Mouse (Mus musculus) heart, postnatal 36 days (tissue): ENCODE measurements around the gene Ankrd44. TPM values are rescaled to one million over a fixed set of nuclear protein-coding genes. Genes with fewer than 3 reads are reported as not detected.

Experiments used
- DNase-seq, 2 experiments: peaks; one replicate each; pipeline ENCODE4 v3.0.0; 2021 to 2022
- intact Hi-C: fragments of 180-260 bp; cut with DNase I; formaldehyde crosslinking; loops from one replicate; pipeline ENCODE4 v1.15.1; 2025
- total RNA-seq, 2 experiments: library from RNA; stranded (reverse); gene quantifications; 2 replicates each; pipeline ENCODE4 v1.2.3; 2021

Gene Ankrd44
- total RNA-seq, 2 experiments from 2014 or later = 13.2 to 15.7 TPM

DNA sequence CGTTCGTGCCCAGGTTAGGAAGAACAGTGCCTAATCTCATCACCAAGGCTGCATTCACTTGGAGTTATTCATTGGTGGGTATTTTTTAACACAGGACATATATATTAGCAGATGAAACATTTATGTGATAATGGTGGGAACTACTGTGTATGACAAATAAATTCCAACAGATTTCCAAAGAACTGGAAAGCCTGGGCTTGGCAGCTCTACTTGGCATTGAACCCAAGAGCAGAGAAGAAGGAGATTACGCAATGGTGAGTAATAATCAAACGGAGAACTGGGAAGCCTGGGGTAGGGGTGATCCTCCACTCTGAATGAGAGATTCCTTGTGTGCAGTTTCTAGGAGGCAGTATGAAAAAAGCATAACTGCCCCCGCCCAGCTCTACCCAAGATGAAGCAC, 196.9 kb downstream of the Ankrd44 start:
- intact Hi-C loops = no loop called here
- peak; percentile 42 to 52 for DNase-seq

DNA sequence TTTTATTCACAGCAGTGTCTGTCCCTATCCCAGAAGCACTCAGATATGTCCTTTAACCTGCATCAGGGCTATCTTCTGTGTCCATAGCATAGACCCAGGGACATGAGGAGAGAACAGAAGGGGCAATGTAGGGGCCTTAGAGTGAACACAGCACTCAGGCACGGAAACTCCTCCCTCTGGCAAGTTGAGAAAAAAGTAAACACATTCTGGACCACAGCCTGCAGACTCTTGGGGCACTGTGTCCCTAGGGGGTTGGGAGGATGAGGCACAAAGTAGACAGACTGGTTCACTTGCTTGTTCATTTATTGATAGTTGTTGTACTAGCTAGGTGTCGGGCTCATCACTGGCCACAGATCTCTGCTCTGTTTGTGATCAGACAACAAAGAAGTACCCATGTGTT, 199.6 kb downstream of the Ankrd44 start:
- intact Hi-C loops = no loop called here
- no peak for DNase-seq

DNA sequence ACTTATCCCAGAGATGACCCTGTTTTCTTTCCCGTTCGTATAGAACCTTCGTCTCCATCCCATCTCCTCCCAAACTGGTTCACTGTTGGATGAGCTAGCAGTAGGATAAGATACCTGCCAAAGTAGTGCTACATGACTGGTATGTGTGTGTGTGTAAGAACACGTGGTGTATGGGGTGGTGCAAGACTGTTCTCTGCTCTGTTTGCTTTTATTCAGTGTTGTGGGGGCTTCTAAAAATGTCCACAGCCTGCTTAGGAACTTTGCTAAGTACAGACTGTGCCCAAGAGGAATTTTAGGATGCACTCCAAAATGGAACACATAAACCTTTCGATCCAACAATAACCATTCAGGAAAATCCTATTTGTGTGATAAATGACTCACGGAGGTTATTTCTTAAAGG, 209.3 kb downstream of the Ankrd44 start:
- DNase-seq = no peak
- intact Hi-C loops = no loop called here

DNA sequence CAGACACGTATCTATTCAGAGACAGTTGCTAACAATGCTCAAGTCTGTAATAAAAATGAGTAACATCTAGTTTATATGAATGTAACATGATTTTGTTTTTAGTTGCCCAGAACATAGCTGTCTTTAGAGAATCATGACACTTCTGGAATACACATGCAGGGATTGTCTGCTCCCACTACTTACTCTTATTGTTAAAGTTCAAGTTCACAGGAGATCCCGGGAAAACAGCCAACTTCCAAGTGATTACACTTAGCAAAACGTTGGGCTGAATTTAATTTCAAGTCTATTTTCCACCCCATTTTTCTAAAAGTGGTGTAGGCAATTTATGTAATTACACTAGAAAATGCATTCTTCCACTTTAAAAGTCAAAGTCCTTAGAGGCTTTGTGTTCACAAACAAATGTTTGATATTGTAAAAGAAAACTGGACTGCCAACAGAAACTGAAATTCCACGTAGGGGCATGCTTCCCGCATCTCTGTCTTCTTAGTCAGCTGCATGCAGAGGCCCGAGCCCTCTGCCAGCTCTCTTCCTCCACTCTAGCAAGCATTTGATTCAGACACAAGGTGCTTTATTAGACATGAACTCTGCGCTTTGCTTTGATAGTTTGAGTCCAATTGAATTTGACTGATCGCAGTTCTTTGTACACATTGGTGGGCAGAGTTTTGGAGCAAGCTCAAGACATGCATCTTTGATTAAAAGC, 211.0 kb downstream of the Ankrd44 start:
- DNase-seq = no peak
- intact Hi-C loops = no loop called here

DNA sequence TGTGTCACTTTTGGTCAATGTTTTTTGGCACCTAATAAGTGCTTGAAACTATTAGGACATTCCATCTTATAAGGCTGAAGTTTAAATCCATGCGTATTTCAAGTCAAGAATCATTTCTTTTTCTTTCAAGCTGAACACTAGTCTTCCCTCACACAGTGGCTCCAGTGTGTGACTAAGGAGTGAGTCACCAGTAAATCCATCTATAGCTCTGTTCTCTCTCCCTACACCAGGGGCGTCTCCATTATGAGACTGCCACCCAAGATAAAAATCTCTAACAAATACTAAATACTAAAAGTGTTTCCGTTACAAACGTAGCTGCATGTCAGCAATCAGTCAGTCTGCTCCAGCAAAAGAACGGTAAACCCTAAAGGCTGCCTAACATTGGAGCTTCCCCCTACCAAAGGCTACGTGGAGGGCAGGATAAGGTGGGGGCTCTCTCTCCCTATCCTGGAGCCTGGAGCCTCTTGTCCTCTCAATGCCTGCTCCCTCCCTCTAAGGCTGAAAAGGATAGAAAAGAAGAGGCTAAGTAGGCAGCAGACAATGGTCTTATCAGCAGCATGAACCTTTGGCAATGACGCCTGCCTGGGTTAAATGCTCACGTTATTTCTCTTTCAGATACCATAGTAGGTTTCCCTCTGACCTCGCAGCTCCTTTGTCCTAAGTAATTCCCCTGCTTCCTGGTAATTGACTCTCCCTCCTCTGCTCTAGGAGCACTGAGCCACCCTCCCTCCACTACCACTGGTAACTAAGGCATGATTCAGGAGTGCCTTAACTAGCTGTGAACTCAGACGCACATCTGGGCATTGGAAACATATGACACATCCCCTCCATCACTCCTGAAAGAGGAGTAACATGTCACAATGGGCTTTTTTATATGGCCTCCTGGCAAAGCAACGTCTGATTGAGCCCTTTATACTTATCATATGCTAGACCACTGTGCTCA, 212.7 kb downstream of the Ankrd44 start:
- intact Hi-C loops = no loop called here
- no peak for DNase-seq

DNA sequence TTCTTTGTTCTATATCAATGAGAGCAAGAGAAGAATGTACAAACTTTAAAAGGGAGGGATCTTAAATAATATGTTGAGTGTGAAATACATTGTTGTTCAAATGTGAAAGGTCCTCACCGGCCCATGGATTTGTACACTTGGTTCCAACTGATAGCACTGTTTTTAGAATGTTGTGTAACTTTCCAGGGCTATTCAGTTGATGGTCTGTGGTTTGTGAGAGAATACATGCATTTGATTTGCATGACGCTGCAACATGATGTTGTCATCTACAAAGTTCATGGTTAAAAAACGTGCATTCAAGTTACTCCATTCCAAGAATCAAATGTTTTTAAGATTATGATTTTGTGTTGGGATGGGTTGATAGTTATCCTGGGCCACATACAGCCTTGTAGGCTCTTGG, 214.6 kb downstream of the Ankrd44 start:
- no peak for DNase-seq
- intact Hi-C loops = no loop called here

DNA sequence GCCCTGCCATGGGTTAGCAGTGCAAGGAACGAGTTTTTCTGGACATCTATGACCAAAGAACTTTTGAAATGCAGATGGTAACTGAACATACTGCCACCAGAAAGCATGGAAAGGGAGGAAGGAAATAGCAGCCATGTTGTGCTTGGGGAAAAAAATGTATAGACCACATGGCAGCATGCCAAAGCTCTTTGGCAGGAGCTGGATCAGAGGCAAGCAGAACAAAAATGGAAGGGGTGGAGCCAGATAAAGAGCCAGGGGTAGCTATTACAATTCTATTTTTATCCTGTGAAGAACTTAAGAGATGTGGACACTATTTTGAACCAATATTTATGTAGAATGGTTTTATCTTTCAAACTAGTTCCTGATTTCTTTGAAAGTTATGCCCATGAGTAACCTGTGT, 215.6 kb downstream of the Ankrd44 start:
- DNase-seq = no peak
- intact Hi-C loops = no loop called here

DNA sequence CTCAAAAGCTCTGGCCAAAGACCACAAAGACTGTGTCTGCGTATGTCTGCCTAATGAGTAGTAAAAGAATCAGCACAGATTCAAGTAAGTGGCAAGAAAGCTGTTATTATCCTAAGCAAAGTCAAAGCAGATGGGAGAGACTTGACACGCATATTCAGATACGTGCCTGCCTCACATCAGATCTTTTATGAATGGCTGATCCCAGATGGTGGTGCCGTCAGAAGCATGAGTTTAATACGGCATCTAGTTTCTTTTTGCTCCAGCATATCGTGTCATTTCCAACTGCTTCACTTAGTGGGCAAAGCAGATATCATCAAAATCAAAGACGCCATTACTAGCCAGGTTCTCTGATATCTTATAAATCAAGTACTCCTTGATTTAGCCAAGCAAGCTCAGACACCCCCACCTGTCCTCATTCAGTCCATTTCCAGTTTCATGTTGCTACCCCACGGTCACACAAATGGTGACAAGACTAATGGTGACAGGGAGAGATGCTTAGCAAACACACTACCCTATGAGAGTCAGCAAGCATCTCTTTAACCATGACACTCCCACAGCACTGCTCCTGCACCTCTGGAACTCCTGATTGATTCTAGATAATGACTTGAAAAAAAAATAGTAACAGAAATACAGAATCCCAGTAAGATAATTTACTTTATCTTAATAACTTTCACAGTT, 218.2 kb downstream of the Ankrd44 start:
- intact Hi-C loops = no loop called here
- no peak for DNase-seq

DNA sequence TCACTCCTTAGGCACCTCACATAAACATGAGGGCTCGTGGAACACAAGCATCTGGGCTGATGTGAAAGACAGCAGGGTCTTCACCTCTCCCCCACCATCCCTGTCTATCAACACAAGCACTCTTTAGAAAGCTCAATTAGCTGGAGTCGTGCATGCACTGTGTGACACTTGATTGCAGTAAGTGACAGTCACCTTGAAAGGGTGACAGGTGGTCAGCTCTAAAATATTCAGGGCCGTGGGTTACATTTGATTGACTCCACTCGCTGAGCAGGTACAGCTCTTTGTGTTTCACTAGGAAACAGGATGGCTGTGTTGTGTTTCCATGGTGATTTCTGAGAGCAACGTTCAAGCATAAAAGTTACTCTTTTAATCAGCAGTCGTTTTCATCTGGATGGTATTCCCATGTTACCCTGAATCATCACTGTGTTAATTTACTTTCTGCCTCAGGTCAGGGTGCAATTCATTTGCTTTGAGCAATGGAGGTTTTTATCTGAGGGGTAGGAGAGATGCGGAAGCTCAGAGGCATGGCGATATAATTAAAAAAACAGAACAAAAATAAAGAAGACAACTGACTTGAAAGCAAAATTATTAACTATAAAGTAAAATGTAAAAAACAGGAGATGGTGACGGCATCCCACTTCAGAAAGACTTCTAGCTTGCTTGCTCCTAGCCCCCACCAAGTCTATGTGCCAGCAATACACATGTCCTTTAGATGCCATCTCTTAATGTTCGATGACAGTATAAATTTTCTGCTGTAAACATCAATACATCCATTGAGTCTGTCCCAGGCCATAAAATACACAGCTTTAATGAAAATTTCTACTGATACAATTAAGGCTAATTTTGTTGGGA, 218.9 kb downstream of the Ankrd44 start:
- intact Hi-C loops = no loop called here
- DNase-seq = no peak

DNA sequence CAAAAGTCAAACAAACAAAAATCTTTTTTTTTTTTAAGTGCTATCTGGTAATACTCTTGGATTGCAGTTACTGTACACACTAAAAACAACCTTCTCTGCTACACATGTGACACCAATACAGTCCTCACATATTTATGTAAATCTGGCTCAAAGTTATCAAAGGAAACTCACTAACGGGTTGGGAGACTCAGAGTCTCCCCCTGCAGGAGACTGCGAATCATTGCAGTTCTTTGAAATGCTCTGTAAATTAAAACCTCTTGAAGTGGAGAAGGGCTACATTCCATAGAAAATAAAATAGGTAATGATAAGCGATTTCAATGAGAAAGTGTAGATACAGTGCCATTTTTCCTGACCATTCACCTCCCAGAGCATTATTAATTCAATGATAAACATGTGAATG, 219.6 kb downstream of the Ankrd44 start:
- intact Hi-C loops = loop anchor here (1.0 kb wide), 1 partner anchor 40 kb away; no protein-coding TSS in a partner anchor

DNA sequence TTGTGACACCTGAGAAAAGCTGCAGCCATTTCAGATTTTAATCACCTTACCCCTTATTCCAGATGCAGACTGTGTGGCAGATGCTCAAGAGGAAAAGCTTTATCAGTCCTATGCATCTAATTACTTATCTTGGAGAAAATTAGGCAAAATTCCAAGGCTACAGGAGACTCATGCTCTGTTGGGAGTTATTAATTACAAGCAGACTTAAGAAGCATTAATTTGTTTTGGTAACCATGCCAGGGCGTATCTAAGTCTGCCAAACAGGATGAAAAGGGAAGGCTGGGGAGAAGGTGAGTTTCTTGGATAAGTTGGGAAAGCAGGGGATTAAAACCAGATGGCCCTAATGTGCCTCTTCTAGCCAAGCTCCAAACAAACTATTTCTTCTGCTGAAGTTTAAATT, 222.7 kb downstream of the Ankrd44 start:
- intact Hi-C loops = no loop called here
- DNase-seq = no peak

More for the DNA sequence above, 219.6 kb downstream of the Ankrd44 start:
- DNase-seq = no peak

DNA sequence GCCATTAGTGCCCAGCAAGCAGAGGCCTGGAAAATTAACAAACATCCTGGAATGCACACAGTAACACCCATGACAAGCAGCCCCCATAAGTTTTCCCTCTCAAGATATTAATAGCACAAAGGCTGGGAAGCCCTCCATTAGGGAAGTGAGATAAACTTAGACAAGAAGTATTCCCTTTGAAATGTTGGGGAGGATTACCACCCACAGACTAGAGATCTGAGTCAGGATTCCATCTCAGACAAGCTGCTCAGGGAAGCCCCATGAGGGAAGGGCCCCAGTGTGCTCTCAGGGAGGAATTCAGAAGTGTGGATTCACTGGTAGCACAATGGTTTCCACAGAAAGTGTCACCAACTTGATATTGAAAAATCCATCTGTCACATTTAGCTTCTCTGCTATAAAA, 223.3 kb downstream of the Ankrd44 start:
- intact Hi-C loops = no loop called here
- DNase-seq = no peak

DNA sequence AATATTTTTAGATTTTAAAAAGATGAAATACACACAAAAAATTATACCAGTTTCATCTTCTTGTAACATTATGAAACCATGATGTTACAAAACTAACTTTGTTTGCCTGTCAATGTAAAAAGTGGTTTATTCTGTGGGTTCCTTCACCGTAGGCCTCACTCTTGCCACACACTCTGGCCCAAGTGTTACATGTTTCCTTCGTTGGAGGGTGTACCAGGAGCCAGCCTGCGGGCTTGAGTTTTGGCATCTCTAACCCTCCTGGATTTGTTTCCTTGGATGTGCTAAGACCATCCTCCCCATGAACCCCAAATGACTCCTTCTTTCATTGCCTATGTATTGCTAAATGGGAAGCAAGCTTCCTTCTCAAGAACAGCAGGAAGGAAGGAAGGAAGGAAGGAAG, 230.8 kb downstream of the Ankrd44 start:
- DNase-seq = no peak
- intact Hi-C loops = no loop called here

DNA sequence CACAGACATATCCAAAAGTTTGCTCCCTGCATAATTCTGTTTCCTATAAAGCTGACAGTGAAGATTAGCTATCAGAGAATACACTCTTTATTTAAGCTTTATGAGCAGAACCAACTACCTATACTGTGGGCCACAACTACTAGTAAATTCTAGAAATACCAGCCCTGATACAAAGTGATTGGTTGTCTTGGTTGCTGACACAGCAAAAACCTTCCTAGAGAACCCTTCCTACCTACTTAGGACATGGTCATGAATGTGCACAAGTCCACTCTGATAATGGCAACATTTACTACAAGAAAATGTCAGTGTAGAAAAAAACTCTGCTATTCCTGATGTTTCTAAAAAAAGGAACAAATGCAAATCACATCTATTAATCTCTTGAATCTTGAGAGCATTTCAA, 234.4 kb downstream of the Ankrd44 start:
- intact Hi-C loops = no loop called here
- DNase-seq = no peak

DNA sequence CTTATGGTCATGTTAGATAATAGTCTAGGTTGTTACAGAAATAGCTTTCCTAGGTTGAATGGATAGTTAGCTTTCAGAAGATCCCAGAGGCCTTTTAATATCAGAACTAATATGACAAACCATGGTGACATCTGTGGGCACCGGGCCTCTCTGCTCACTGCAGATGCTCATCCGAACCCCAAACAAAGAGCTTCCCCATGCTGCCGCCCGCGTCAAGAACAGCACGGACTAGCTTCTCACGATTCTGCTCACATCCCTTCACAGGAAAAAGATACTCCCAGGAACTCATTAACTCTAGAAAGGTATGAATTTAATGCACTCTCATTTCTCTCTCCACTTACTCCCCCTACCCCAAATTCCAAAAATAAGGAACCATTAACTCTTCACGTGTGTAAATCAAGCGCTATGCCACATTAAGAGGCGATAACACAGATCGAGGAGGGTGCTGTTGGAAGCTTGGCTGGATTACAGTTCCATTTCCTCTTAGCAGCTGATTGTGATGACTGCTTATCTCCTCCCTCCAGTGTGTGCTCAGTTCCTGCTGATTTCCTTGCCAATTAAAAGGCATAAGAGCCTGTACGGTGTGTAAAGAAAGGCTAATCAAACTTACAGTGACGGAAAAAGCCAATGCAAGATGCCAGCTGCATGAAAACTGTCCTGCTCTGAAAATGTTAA, 235.8 kb downstream of the Ankrd44 start:
- DNase-seq = peak; percentile 29 to 37
- intact Hi-C loops = no loop called here

DNA sequence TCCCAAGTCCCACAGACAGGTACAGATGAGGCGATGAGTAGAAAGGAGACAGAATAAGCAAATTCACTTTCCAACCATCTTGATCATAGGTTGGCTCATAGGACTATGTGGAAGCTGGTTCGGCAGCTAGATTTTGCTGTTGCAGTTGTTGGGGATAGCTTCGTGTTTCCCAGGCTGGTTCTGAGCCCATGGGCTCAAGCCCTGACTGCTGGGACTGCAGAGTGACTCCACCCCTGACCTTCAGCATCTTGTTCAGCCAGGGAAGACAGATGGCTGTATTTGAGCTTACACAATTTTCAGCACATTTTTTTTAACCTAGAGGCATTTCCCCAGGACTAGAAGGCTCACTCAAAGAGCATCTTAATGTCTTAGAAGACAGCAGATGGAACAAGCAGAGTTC, 237.7 kb downstream of the Ankrd44 start:
- intact Hi-C loops = no loop called here
- DNase-seq = no peak

DNA sequence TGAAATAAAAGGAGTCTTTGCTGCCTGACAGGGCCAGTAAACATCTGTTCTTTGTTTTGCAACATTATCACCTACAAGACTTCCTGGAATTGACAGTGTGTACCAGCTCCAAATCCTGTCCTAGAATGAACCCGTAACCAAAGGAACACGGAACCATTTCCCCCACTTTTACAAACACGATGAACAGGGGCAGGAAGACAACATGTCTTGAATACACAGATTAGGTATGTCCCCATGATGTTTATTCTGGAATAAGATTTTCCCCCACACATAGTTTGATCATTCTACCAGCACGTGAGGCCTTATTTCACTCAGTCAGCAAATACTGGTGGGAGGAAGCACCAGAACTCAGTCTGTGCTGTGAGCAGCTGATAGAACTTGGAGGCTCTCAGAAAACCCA, 241.9 kb downstream of the Ankrd44 start:
- peak; percentile 21 to 50 for DNase-seq
- intact Hi-C loops = no loop called here

DNA sequence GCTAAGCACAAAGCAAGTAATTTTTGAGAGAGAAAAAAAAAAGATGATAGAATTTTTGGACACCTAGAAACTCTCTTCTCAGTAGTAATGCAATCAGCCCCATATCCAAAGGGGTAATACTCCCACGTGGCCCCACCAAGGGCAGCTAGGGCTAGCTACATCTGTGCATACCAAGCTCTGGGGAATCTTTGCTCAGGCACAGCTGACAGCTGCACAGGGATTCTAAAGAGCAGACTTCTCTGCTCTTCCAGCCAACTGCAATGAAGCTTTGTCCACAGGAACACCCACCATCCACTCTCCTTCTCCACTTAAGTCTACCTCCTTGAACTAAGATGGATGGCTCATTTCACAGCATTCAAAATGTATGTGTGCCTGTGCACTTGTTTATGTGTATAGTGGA, 246.6 kb downstream of the Ankrd44 start:
- DNase-seq = no peak
- intact Hi-C loops = no loop called here

DNA sequence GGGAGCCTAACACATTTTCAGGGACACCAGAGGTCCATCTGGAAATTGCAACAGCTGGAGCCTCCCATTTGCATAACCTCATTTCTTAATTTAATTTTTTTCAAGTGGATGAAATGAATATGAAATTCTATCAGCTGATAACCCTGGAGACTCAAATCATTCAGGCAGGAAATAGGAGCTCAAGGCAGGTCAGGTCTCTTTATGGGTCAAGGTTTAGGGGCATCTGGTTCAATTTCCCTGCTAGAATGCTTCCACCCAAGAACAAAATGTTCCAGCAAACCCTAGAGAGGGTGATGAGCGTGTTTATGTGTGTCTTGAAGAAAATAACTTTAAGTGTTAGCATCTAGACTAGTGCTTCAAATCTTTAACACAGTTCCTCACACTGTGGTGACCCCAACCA, 248.2 kb downstream of the Ankrd44 start:
- intact Hi-C loops = no loop called here
- DNase-seq = no peak

DNA sequence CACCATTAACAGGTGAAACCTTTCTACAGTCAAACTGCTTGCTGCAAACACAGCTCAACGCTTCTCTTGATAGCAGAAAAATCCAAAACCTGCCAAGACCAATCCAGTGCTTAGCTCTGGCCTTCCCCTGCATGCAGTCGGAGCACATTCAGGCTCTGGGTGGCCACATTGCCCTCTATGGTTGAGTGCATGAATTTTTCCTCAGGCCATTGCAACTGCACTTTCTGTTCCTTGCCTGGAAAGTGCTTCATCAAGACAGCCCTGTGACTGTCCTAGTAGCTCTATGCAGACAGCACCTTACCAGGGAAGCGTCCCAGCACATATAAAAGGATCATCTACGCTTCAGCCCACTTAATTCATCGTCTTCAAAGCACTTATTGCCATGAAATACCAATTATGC, 250.7 kb downstream of the Ankrd44 start:
- DNase-seq = no peak
- intact Hi-C loops = no loop called here
